In genomic region chr7:109648812-109649594, GRCm38 (mm10) we compare ENCODE assay signal across 14 mouse cellular contexts. TPM values are rescaled to one million over a fixed set of nuclear protein-coding genes. Genes with fewer than 3 reads are reported as not detected.
DNase-seq lines count a peak whose midpoint lies in the region; ATAC-seq and TF ChIP-seq lines count a peak whose summit lies in the region.
"Had no signal": no experiment of that assay in that cellular context is flagged by ENCODE, and none has a peak within 500 bp of the region (broad histone marks: within the 10 kb centered on the region; RNA-seq: fewer than 3 reads in every experiment).

No protein-coding gene starts in this region.

- peak overlapping the region; percentile 41 for H3K4me2 ChIP-seq in heart, embryonic 14.5 days (ENCODE audit: low read length)
- H3K4me2 ChIP-seq in stomach, embryonic 16.5 days (ENCODE audit: low read depth, low read length) = no peak overlapping the region
- H3K4me2 ChIP-seq: embryonic facial prominence, embryonic 13.5 days; midbrain, embryonic 12.5 days had no signal

- no peaks in the 10 kb centered on the region for H3K36me3 ChIP-seq in heart, embryonic 14.5 days (ENCODE audit: control insufficient read depth, insufficient read depth, low read length)
- H3K36me3 ChIP-seq in stomach, embryonic 16.5 days (ENCODE audit: control insufficient read depth, insufficient read depth, low read length) = no peaks in the 10 kb centered on the region
- H3K36me3 ChIP-seq: embryonic facial prominence, embryonic 13.5 days; midbrain, embryonic 12.5 days had no signal

- 39% methylated on average over 10 of the region's 10 CpGs for WGBS in lung, adult 2 months
- WGBS in heart, embryonic 14.5 days = 24% methylated on average over 10 of the region's 10 CpGs
- WGBS in stomach, embryonic 16.5 days = 58% methylated on average over 10 of the region's 10 CpGs

- no peak for TF ChIP-seq CTCF in lung, adult 2 months (IDR thresholded peaks at IDR 0.05; ENCODE audit: insufficient read depth, low read length)

- no peaks in the 10 kb centered on the region for H3K9me3 ChIP-seq in heart, embryonic 14.5 days (ENCODE audit: control insufficient read depth, low read length)
- no peaks in the 10 kb centered on the region for H3K9me3 ChIP-seq in stomach, embryonic 16.5 days (replicated peaks; ENCODE audit: control insufficient read depth, low read length)
- H3K9me3 ChIP-seq: embryonic facial prominence, embryonic 13.5 days; midbrain, embryonic 12.5 days had no signal

- H3K27ac ChIP-seq in heart, embryonic 14.5 days (replicated peaks in 1 of 2; ENCODE audit: control insufficient read depth in 1 of 2, insufficient read depth in 1 of 2, low read depth in 2 of 2, low read length in 2 of 2) = peak overlapping the region; percentile 51 to 52
- H3K27ac ChIP-seq in stomach, embryonic 16.5 days (ENCODE audit: low read length) = no peak overlapping the region; the same call in 1 of the 2 replicates
- H3K27ac ChIP-seq: embryonic facial prominence, embryonic 13.5 days; midbrain, embryonic 12.5 days had no signal

- no peaks in the 10 kb centered on the region for H3K27me3 ChIP-seq in heart, embryonic 14.5 days (ENCODE audit: control insufficient read depth, insufficient read depth, low read length)
- H3K27me3 ChIP-seq in stomach, embryonic 16.5 days (ENCODE audit: control insufficient read depth, insufficient read depth, low read length) = no peaks in the 10 kb centered on the region
- H3K27me3 ChIP-seq: embryonic facial prominence, embryonic 13.5 days; midbrain, embryonic 12.5 days had no signal

- TF ChIP-seq POLR2A in lung, adult 2 months (IDR thresholded peaks at IDR 0.05; ENCODE audit: borderline replicate concordance, extremely low read depth, low read depth, low read length) = no peak

- H3K4me1 ChIP-seq in lung, adult 2 months (ENCODE audit: control insufficient read depth, insufficient read depth, low read length) = peaks cover 19% of the 10 kb centered on the region
- peaks cover 8 to 25% of the 10 kb centered on the region in 2 experiments for H3K4me1 ChIP-seq in heart, embryonic 14.5 days (ENCODE audit: control insufficient read depth in 2 of 2, insufficient read depth in 2 of 2, low read length in 2 of 2)
- H3K4me1 ChIP-seq in stomach, embryonic 16.5 days (ENCODE audit: control insufficient read depth, insufficient read depth, low read length) = peaks cover 5% of the 10 kb centered on the region
- H3K4me1 ChIP-seq: midbrain, embryonic 12.5 days had no signal

- peak; percentile 26 for DNase-seq in lung, postnatal 10 days
- no peak for DNase-seq in lung, adult 2 months
- peak; percentile 65 for DNase-seq in liver
- no peak for DNase-seq in layer of hippocampus, adult 9-11 months
- DNase-seq: adrenal gland, adult 8-10 months; cerebellum, postnatal 14 days; kidney, postnatal 10 days; right cerebral cortex, postnatal 4 days; thymus, postnatal 25 days had no signal

- peak; percentile 86 for ATAC-seq in heart, embryonic 14.5 days (ENCODE audit: insufficient number of reproducible peaks, insufficient read depth, low FRiP score, low read depth)
- ATAC-seq in stomach, embryonic 16.5 days (ENCODE audit: insufficient read depth, low FRiP score) = peak; percentile 53; the same call in 1 of the 2 replicates
- no peak for ATAC-seq in frontal cortex, adult (ENCODE audit: low TSS enrichment)

- H3K9ac ChIP-seq in heart, embryonic 14.5 days (ENCODE audit: low read length) = peak overlapping the region; percentile 44
- H3K9ac ChIP-seq in stomach, embryonic 16.5 days (ENCODE audit: low read length) = peak overlapping the region; percentile 21; the same call in 1 of the 2 replicates
- H3K9ac ChIP-seq: embryonic facial prominence, embryonic 13.5 days; midbrain, embryonic 12.5 days had no signal

- H3K4me3 ChIP-seq in lung, adult 2 months (replicated peaks; ENCODE audit: extremely low read depth, low read depth, low read length) = no peak overlapping the region
- H3K4me3 ChIP-seq in heart, embryonic 14.5 days (ENCODE audit: control insufficient read depth in 1 of 2, insufficient read depth in 1 of 2, low read depth in 1 of 2, low read length in 2 of 2) = no peak overlapping the region
- H3K4me3 ChIP-seq in stomach, embryonic 16.5 days (replicated peaks; ENCODE audit: low read length) = no peak overlapping the region
- H3K4me3 ChIP-seq: embryonic facial prominence, embryonic 13.5 days; midbrain, embryonic 12.5 days had no signal

RNA-seq across cellular contexts. Expression of gene St5, which starts 54.4 kb away (rescaled TPM):
- polyA plus RNA-seq in lung, adult 2 months (2012; rRNA removed) = 89.9 and 123 TPM in 2 replicates
- polyA plus RNA-seq in heart, embryonic 14.5 days (2014; fragmentation: Nextera tagmentation; extraction: Ambion mirVana) = 27.7 and 29.9 TPM in 2 replicates
- polyA plus RNA-seq in stomach, embryonic 16.5 days (2015; fragmentation: Nextera tagmentation; extraction: Ambion mirVana) = 64.0 and 68.3 TPM in 2 replicates

RNA-seq across cellular contexts. Expression of gene Akip1, which starts 54.5 kb away (rescaled TPM):
- 16.3 and 18.3 TPM in 2 replicates for polyA plus RNA-seq in lung, adult 2 months (2012; rRNA removed)
- polyA plus RNA-seq in heart, embryonic 14.5 days (2014; fragmentation: Nextera tagmentation; extraction: Ambion mirVana) = 32.3 and 33.1 TPM in 2 replicates
- polyA plus RNA-seq in stomach, embryonic 16.5 days (2015; fragmentation: Nextera tagmentation; extraction: Ambion mirVana) = 42.5 and 42.7 TPM in 2 replicates

Comparison
In these comparisons a context has a peak if more than half of its experiments do, and no peak if none do; other contexts are left out.
1. DNase-seq: peak in lung, postnatal 10 days (single experiment) and liver (single experiment); none in lung, adult 2 months (single experiment) and layer of hippocampus, adult 9-11 months (single experiment).